Mouse (Mus musculus) telencephalon, adult 2 months (tissue): ENCODE results near the gene Slc9c1.

ENCODE experiments used
- DNase-seq: peaks from one replicate; pipeline ENCODE4 v3.0.0-alpha.2; 2011; ENCODE audit warnings: low read depth, low spot score

Gene Slc9c1

GRCm38 (mm10) chr16:45625342-45625741 is 90.2 kb downstream of the Slc9c1 start:
- DNase-seq, result no peak

- no peak for DNase-seq
Measured at GRCm38 (mm10) chr16:45629497-45630105, 94.5 kb downstream of the Slc9c1 start.

GRCm38 (mm10) chr16:45630347-45630960 is 95.3 kb downstream of the Slc9c1 start:
- DNase-seq, result no peak

- no peak for DNase-seq
Measured at GRCm38 (mm10) chr16:45632420-45632819, 97.3 kb downstream of the Slc9c1 start.

- DNase-seq, result peak; percentile 48
Measured at GRCm38 (mm10) chr16:45635826-45636225, 100.7 kb downstream of the Slc9c1 start.

- DNase-seq, result no peak
Measured at GRCm38 (mm10) chr16:45640070-45640762, 105.1 kb downstream of the Slc9c1 start.

- DNase-seq, result no peak
Measured at GRCm38 (mm10) chr16:45641301-45641700, 106.2 kb downstream of the Slc9c1 start.

- no peak for DNase-seq
Measured at GRCm38 (mm10) chr16:45643944-45644343, 108.8 kb downstream of the Slc9c1 start.

GRCm38 (mm10) chr16:45644380-45644779 is 109.3 kb downstream of the Slc9c1 start:
- no peak for DNase-seq

GRCm38 (mm10) chr16:45651497-45651896 is 116.4 kb downstream of the Slc9c1 start:
- DNase-seq, result no peak

- DNase-seq, result no peak
Measured at GRCm38 (mm10) chr16:45653009-45653933, 118.2 kb downstream of the Slc9c1 start.

GRCm38 (mm10) chr16:45653934-45654332 is 118.8 kb downstream of the Slc9c1 start, which contains the start of gene BC016579:
BC016579 (minus strand) TSS chr16:45654068.
- no peak for DNase-seq

GRCm38 (mm10) chr16:45654465-45654864 is 119.4 kb downstream of the Slc9c1 start:
- no peak for DNase-seq
